Mouse (Mus musculus): ENCODE data around the gene Nsmce1. TPM values are rescaled to one million over a fixed set of nuclear protein-coding genes. Genes with fewer than 3 reads are reported as not detected.

Gene Nsmce1
- polyA plus RNA-seq, 1 experiment from 2014 or later: 120 TPM

DNA sequence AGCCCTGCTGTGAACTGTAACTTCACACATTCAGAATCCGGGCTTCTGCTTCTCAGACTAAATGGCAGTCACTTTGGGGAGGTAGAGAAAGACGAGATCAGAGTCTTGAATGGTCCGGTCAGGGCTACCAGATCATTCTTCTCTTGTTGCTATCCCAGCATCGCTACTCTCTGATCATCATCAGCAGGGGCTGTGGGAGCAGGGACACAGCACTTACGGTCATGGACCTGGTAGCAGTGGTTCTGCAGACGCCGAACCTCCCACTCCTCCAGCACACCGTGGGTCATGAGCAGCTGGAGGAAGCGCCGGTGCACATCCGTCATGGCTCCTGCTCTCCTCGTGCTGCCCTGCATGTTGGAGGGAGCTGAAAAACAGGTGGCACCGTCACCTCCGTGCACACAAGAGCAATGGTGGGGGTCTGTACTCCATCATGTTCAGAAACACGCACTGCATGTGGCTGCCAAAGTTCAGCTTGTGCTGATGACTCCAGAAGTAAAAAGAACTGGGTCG, 5.2 kb downstream of the Nsmce1 start:
- 89% methylated on average over 16 of the region's 16 CpGs for WGBS
- no peak overlapping the region for H3K4me2 ChIP-seq (replicated peaks)
- H3K27me3 ChIP-seq (replicated peaks): no peaks in the 10 kb centered on the region
- no peak for ATAC-seq
- H3K9me3 ChIP-seq: no peaks in the 10 kb centered on the region
- H3K27ac ChIP-seq: no peak overlapping the region
- no peak overlapping the region for H3K4me3 ChIP-seq (replicated peaks)
- peaks cover 12% of the 10 kb centered on the region for H3K36me3 ChIP-seq
- no peak overlapping the region for H3K9ac ChIP-seq
- peaks cover 12% of the 10 kb centered on the region for H3K4me1 ChIP-seq (replicated peaks)

DNA sequence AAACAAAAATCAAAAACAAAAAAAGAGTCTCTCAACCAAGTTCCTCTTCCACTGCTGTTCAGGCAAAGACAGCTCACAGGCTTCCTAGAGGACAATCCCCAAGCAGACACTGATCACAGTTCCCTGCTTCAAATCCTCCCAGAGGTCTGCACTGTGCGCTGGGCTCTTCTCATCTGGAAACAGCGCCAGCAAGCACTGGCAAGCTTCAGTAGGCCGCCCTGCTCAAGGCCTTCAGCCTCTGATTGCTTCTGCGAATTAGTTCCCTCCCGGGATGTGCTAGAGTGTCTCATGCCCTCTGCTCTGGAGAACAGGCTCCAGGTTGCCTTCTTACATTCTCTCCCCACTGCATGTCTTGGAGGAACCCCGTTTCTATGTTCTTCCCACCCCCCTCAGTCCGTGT, 6.6 kb downstream of the Nsmce1 start:
- no peak for ATAC-seq

DNA sequence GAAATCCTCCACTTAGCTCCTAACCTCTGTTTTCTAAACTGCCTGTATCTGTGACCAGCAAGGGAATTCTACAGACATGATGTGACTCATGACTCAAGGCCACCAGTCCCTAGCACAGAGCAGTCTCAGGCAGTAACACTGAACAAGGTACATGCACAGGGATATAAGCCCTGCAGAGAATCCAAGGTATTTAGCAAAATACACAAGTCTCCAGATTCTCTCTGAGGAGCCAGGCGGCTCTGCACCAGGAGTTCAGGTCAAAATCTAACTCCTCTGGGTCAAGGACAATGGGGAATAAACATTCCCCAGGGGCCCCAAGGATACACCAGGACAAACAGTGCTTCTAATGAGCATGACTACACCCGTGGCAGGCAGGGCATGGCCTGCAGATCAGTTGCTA, 8.5 kb downstream of the Nsmce1 start:
- H3K4me3 ChIP-seq (replicated peaks): no peak overlapping the region
- no peak overlapping the region for H3K9ac ChIP-seq
- peaks cover 12% of the 10 kb centered on the region for H3K36me3 ChIP-seq
- H3K9me3 ChIP-seq: no peaks in the 10 kb centered on the region
- no peak for ATAC-seq
- H3K27ac ChIP-seq: no peak overlapping the region
- H3K4me2 ChIP-seq (replicated peaks): no peak overlapping the region
- 52% methylated on average over 2 of the region's 2 CpGs for WGBS
- H3K27me3 ChIP-seq (replicated peaks): no peaks in the 10 kb centered on the region
- H3K4me1 ChIP-seq (replicated peaks): peaks cover 2% of the 10 kb centered on the region; the same call in 1 of the 2 replicates

More for the DNA sequence above, 6.6 kb downstream of the Nsmce1 start:
- Histone ChIP-seq H3K36me3 (peaks cover 12% of the 10 kb centered on the region), H3K4me3 (replicated peaks) (no peak overlapping the region), H3K9me3 (no peaks in the 10 kb centered on the region), H3K4me2 (replicated peaks) (no peak overlapping the region), H3K9ac (no peak overlapping the region), H3K4me1 (replicated peaks) (peaks cover 5% of the 10 kb centered on the region; the same call in 1 of the 2 replicates), H3K27ac (no peak overlapping the region), H3K27me3 (replicated peaks) (no peaks in the 10 kb centered on the region)
- WGBS: 90% methylated on average over 7 of the region's 7 CpGs

DNA sequence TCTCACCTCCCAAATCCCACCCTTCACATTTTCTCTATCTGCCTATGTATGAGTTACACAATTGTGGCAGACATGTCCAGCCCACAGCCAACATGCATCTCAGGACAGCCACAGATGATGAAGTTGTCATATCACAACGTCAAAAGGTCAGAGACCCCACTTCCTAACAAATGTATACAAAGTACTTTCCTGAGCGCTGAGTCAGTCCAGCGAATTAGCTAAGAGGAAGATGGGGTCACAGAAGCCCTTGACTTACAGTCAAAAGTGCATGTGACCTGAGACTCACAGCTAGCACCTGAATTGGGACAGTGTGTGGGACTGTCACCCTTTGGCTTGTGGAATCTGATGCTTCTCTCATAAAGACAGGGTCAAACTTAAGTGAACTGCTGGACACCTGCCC, 9.1 kb downstream of the Nsmce1 start:
- no peak overlapping the region for H3K9ac ChIP-seq
- H3K9me3 ChIP-seq: no peaks in the 10 kb centered on the region
- H3K27me3 ChIP-seq (replicated peaks): no peaks in the 10 kb centered on the region
- H3K4me2 ChIP-seq (replicated peaks): no peak overlapping the region
- no peak overlapping the region for H3K4me3 ChIP-seq (replicated peaks)
- no peak overlapping the region for H3K27ac ChIP-seq
- 58% methylated on average over 3 of the region's 3 CpGs for WGBS
- H3K36me3 ChIP-seq: peaks cover 12% of the 10 kb centered on the region
- ATAC-seq: no peak
- peaks cover 2% of the 10 kb centered on the region; the same call in 1 of the 2 replicates for H3K4me1 ChIP-seq (replicated peaks)

DNA sequence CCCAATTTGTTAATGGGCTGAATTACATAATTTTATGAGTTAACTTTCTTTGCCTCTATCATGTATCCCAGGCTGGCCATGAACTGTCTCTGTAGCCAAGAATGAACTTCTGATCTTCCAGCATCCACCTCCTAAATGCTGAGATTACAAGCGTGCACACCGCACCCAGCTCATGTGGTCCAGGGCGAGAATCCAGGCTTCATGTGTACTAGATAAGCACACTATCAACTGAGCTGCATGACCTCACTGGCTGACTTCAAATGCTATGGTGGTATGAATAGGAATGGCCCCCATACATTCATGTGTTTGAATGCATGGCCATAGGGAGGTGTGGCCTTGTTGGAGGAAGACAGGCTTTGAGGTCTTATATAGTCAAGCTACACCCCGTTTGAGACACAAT, 10.9 kb downstream of the Nsmce1 start:
- no peak overlapping the region for H3K27ac ChIP-seq
- 92% methylated on average over 4 of the region's 4 CpGs for WGBS
- H3K9me3 ChIP-seq: no peaks in the 10 kb centered on the region
- no peaks in the 10 kb centered on the region for H3K27me3 ChIP-seq (replicated peaks)
- H3K4me2 ChIP-seq (replicated peaks): no peak overlapping the region
- ATAC-seq: no peak
- H3K36me3 ChIP-seq: peaks cover 12% of the 10 kb centered on the region
- H3K9ac ChIP-seq: no peak overlapping the region
- peaks cover 7% of the 10 kb centered on the region for H3K4me1 ChIP-seq (replicated peaks)
- no peak overlapping the region for H3K4me3 ChIP-seq (replicated peaks)

DNA sequence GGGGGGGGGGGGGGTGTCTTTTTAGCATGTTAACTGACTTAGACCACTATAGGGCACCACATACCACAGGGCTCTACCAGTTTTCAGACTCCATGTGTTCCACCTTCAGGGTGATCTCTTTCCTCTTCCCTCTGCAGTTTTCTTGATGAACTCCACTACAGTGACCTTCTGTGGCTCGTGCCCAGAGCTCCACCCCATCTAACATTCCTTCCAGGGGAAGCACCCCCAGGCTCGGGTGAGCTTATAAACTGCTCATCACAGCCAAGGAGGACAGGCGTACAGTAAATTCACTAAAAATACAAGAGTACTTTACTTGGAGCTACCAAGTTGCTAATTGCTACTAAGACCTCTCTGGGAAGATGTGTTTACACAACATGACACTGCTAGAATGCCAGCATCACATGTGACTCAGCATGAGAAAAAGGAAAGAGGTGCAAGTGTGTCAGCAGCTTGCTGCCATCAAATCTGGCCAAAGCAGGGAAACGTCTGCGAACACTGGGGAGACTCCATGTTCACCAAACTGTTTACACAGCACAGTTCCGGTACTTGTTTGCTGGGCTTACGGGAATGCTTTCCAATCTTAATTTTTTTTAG, 12.9 kb downstream of the Nsmce1 start:
- Histone ChIP-seq H3K27me3 (replicated peaks) (no peaks in the 10 kb centered on the region), H3K27ac (no peak overlapping the region), H3K4me3 (replicated peaks) (no peak overlapping the region), H3K4me2 (replicated peaks) (no peak overlapping the region), H3K36me3 (peaks cover 5% of the 10 kb centered on the region; the same call in 1 of the 2 replicates), H3K9ac (no peak overlapping the region), H3K9me3 (no peaks in the 10 kb centered on the region), H3K4me1 (replicated peaks) (peaks cover 7% of the 10 kb centered on the region)
- 57% methylated on average over 7 of the region's 7 CpGs for WGBS
- peak; percentile 23; the same call in 1 of the 2 replicates for ATAC-seq

DNA sequence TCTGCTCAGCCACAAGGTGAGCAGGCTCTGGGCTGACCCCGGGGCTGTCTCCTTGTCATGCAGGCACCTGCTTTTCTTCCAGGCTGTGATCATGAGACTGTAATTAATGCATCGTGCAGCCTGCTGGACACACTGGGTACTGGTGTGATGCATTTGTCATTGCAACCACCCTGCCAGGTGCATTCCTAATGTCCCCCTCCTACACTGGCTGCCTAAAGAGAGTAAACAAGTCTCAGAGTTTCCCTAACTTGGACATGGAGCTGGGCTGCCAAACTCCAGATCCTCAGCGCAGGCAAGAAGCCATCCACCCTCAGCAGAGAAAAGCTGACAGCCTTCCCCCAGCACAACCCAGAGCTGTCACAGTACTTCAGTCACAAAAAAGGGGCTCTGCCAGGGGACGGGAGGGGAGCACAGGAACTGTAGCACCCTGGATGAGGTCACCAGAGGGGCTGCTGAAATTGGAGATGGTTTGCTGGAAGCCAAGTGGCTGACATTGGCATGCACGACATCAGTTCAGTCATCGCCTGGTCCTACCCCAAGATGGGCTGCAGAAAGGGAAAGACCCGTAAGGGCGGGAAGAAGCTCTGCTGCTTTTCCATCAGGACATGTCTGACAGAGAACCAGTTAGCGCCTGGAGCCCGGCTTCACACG, 15.7 kb downstream of the Nsmce1 start:
- Histone ChIP-seq H3K36me3 (no peaks in the 10 kb centered on the region), H3K4me3 (replicated peaks) (no peak overlapping the region), H3K9me3 (no peaks in the 10 kb centered on the region), H3K9ac (no peak overlapping the region), H3K27ac (peak overlapping the region; percentile 66), H3K4me2 (replicated peaks) (no peak overlapping the region), H3K27me3 (replicated peaks) (no peaks in the 10 kb centered on the region), H3K4me1 (replicated peaks) (peaks cover 18% of the 10 kb centered on the region)
- 0 out of 2 replicates have a peak, but pooled peaks have one; percentile 5 for ATAC-seq
- 60% methylated on average over 11 of the region's 11 CpGs for WGBS

DNA sequence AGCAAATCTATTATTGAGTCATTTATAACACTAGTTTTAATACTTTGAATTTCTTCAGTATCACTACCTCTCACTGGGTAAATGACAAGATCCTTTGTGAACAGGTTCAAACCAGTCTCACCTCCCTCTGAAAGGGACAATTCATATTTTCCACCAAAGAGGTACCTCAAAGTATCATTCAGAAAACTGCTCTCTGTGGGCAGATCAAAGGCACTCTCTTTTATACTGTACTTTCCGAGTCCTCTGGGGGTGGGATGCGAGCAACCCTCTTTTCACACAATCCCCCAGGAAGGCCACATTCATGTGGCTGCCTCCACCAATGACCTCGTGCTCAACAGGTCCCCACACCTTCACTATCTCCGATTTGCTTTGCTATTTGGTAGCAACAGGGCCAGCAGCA, 16.9 kb downstream of the Nsmce1 start:
- Histone ChIP-seq H3K4me1 (replicated peaks) (peaks cover 18% of the 10 kb centered on the region), H3K27ac (no peak overlapping the region), H3K36me3 (peaks cover 2% of the 10 kb centered on the region; the same call in 1 of the 2 replicates), H3K9ac (no peak overlapping the region), H3K9me3 (no peaks in the 10 kb centered on the region), H3K4me2 (replicated peaks) (no peak overlapping the region), H3K27me3 (replicated peaks) (no peaks in the 10 kb centered on the region), H3K4me3 (replicated peaks) (no peak overlapping the region)
- no peak for ATAC-seq
- WGBS: 79% methylated on average over 4 of the region's 4 CpGs

DNA sequence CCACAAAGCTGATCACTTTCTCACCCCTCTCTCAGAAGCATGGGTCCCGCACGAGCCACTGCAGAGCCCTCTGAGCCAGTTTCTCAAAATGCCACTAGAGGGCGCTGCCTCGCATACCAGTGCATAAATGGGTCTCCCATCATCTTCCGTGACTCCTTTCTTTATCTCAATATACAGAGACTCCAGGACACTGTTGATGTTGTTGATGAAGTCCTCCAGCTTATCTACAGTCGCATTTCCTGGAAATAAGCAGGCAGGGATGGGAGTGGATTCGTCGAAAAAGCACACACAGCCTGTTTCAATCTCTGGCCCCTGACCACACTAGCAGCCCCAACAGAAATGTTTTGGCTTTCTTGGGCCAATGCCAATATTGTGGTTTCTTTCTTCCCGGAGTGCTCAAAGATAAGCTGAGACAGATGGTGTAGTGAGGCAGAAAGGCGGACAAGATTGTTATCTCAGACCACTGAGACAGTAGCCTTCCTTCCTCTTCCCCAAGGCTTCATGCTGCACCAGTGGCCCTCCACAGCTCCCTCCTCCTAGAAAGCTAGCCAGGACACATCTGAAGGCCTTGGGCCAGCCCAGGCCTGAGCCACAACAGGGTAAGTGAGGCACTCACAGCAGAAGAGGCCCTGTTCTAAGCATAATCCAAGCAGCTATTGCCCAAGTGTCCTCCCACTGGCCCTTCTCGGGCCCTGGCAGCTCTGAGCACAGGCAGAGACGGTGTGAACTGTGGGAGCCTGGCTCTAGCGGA, 19.2 kb downstream of the Nsmce1 start:
- Histone ChIP-seq H3K4me1 (replicated peaks) (peaks cover 18% of the 10 kb centered on the region), H3K4me2 (replicated peaks) (peak overlapping the region; percentile 18; the same call in 1 of the 2 replicates), H3K4me3 (replicated peaks) (no peak overlapping the region), H3K9me3 (no peaks in the 10 kb centered on the region), H3K27me3 (replicated peaks) (no peaks in the 10 kb centered on the region), H3K9ac (peak overlapping the region; percentile 26; the same call in 1 of the 2 replicates), H3K36me3 (peaks cover 9% of the 10 kb centered on the region), H3K27ac (peak overlapping the region; percentile 86)
- 26% methylated on average over 13 of the region's 13 CpGs for WGBS
- peak; percentile 77 for ATAC-seq

DNA sequence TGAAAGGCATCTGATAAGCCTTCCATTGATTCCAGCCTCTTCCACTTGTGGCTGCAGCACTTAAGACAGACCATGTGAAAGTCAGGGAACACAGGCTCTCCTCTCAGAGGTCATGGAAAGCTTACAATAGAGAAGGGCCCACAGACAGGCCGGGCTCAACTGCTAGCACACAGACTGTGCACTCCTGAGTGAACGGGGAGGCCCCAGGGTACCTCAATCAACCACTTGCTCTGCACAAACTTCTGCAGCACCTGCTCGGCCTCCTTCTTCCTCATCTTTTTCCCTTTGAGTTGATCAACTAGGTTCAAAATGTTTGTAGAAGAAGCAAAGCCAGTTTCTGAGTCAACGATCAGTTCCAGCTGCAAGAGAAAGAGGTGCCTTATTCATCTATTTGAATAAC, 20.5 kb downstream of the Nsmce1 start:
- no peaks in the 10 kb centered on the region for H3K27me3 ChIP-seq (replicated peaks)
- peaks cover 18% of the 10 kb centered on the region for H3K36me3 ChIP-seq
- H3K4me3 ChIP-seq (replicated peaks): no peak overlapping the region
- H3K4me2 ChIP-seq (replicated peaks): no peak overlapping the region
- no peak for ATAC-seq
- H3K4me1 ChIP-seq (replicated peaks): peaks cover 13% of the 10 kb centered on the region
- H3K9me3 ChIP-seq: no peaks in the 10 kb centered on the region
- WGBS: 93% methylated on average over 4 of the region's 4 CpGs
- no peak overlapping the region for H3K9ac ChIP-seq
- no peak overlapping the region for H3K27ac ChIP-seq

DNA sequence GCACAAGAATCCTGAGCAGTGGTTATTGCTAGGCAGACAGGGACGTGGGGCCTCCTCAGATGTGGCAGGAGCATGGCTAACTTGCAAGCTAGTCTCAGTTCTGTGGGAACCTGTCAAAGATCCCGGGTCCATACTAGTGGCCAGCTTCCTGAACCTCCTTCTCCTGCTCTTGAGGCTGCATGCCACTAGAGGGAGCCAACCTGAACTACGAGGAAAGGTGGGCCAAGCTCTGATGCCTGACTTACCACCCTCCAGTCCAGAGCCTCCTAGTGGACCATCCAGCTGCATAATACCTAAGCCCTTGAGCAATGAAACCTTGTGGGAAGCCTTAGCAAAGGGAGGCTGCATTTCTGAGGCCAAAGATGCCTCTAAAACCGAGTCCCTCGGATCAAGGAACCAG, 21.5 kb downstream of the Nsmce1 start:
- Histone ChIP-seq H3K27ac (no peak overlapping the region), H3K27me3 (replicated peaks) (no peaks in the 10 kb centered on the region), H3K9ac (no peak overlapping the region), H3K36me3 (peaks cover 18% of the 10 kb centered on the region), H3K4me2 (replicated peaks) (no peak overlapping the region), H3K4me1 (replicated peaks) (peaks cover 10% of the 10 kb centered on the region), H3K9me3 (no peaks in the 10 kb centered on the region), H3K4me3 (replicated peaks) (no peak overlapping the region)
- peak; percentile 34; the same call in 1 of the 2 replicates for ATAC-seq
- WGBS: 31% methylated on average over 5 of the region's 5 CpGs

DNA sequence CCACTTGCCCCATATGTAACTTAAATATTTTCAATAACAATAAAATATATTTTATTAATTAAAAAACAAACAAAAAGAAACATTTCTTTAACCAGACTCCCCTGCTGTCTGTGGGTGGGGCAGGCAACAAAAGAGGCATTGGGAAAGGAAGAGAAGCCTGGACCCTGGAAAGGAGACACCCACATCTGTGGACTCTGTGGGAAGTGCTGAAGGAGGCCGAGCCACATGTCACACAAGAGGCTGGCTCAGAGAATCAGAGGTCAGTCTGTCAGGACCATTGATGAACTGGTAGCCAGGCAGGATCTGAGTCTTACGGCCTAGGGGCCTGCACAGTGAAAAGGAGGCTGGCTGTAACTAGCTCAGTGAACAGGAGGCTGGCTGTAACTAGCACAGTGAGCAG, 29.2 kb downstream of the Nsmce1 start:
- H3K4me3 ChIP-seq (replicated peaks): no peak overlapping the region
- WGBS: 70% methylated on average over 2 of the region's 2 CpGs
- H3K27me3 ChIP-seq (replicated peaks): no peaks in the 10 kb centered on the region
- H3K36me3 ChIP-seq: peaks cover 9% of the 10 kb centered on the region; the same call in 1 of the 2 replicates
- H3K27ac ChIP-seq: no peak overlapping the region
- H3K9ac ChIP-seq: no peak overlapping the region
- no peak for ATAC-seq
- H3K4me1 ChIP-seq (replicated peaks): no peaks in the 10 kb centered on the region
- no peak overlapping the region for H3K4me2 ChIP-seq (replicated peaks)
- H3K9me3 ChIP-seq: no peaks in the 10 kb centered on the region
